Comparison of ENCODE assay signal across 11 mouse cellular contexts in the genomic region with DNA sequence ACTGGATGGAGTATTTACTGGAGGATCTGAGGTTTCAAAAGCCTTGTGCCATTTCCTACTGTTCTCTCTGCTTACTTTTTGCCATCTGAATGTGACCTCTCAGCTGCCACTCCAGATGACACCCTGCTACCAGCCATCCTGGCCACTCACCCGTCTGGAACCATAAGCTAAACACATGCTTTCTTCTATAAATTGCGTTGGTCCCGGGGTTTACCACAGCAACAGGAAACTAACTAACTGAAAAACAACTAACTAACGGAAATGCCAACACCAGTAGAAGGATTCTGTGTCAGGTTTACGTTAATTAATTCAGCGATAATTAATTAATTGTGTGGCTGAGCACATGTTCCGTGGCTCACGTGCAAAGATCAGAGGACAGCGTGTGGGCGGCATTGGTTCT.
"Had no signal": no experiment of that assay in that cellular context is flagged by ENCODE, and none has a peak within 500 bp of the region (broad histone marks: within the 10 kb centered on the region; RNA-seq: fewer than 3 reads in every experiment).

No protein-coding gene starts in this region.

- ATAC-seq: liver, embryonic 12.5 days; midbrain, embryonic 16.5 days had no signal

- DNase-seq: kidney, adult 18-20 months; kidney, adult 9 months; kidney, postnatal 25 days; layer of hippocampus, adult 9-11 months; liver; lung, adult 18-20 months; lung, postnatal 10 days; lung, postnatal 36 days; retina, postnatal 1 day had no signal
